In genomic region chr13:93304251-93305001, GRCm38 (mm10) we compare ENCODE assay signal across 8 mouse cellular contexts. TPM values are rescaled to one million over a fixed set of nuclear protein-coding genes. Genes with fewer than 3 reads are reported as not detected.
DNase-seq lines count a peak whose midpoint lies in the region; ATAC-seq lines count a peak whose summit lies in the region.

No protein-coding gene starts in this region.

- peak overlapping the region; percentile 96 for H3K4me3 ChIP-seq in megakaryocyte, embryonic 14.5 days (replicated peaks)
- peak overlapping the region; percentile 80 for H3K4me3 ChIP-seq in forebrain, embryonic 14.5 days (ENCODE audit: low read depth, low read length)
- H3K4me3 ChIP-seq in hindbrain, embryonic 15.5 days: peak overlapping the region; percentile 80
- H3K4me3 ChIP-seq in limb, embryonic 10.5 days: peak overlapping the region; percentile 94
- peak overlapping the region; percentile 90 for H3K4me3 ChIP-seq in midbrain, embryonic 14.5 days (replicated peaks; ENCODE audit: low read depth, low read length)

- under 1% methylated on average over 52 of the region's 64 CpGs for WGBS in forebrain, embryonic 14.5 days
- WGBS in hindbrain, embryonic 15.5 days: under 1% methylated on average over 44 of the region's 64 CpGs
- under 1% methylated on average over 63 of the region's 64 CpGs for WGBS in limb, embryonic 10.5 days
- WGBS in midbrain, embryonic 14.5 days: under 1% methylated on average over 62 of the region's 64 CpGs

- peaks cover 38% of the 10 kb centered on the region for H3K4me1 ChIP-seq in megakaryocyte, embryonic 14.5 days
- H3K4me1 ChIP-seq in forebrain, embryonic 14.5 days (ENCODE audit: control insufficient read depth, insufficient read depth, low read length): peaks cover 28% of the 10 kb centered on the region
- peaks cover 38% of the 10 kb centered on the region for H3K4me1 ChIP-seq in hindbrain, embryonic 15.5 days (replicated peaks)
- H3K4me1 ChIP-seq in limb, embryonic 10.5 days: peaks cover 44% of the 10 kb centered on the region
- peaks cover 36% of the 10 kb centered on the region for H3K4me1 ChIP-seq in midbrain, embryonic 14.5 days (ENCODE audit: control insufficient read depth, insufficient read depth, low read length)

- peak overlapping the region; percentile 72 for H3K4me2 ChIP-seq in forebrain, embryonic 14.5 days (ENCODE audit: low read length)
- H3K4me2 ChIP-seq in hindbrain, embryonic 15.5 days: peak overlapping the region; percentile 61
- peak overlapping the region; percentile 90 for H3K4me2 ChIP-seq in midbrain, embryonic 14.5 days (ENCODE audit: low read length)

- no peaks in the 10 kb centered on the region for H3K9me3 ChIP-seq in megakaryocyte, embryonic 14.5 days
- H3K9me3 ChIP-seq in forebrain, embryonic 14.5 days (replicated peaks; ENCODE audit: control insufficient read depth, low read length): no peaks in the 10 kb centered on the region
- no peaks in the 10 kb centered on the region for H3K9me3 ChIP-seq in hindbrain, embryonic 15.5 days
- no peaks in the 10 kb centered on the region for H3K9me3 ChIP-seq in limb, embryonic 10.5 days (replicated peaks)
- no peaks in the 10 kb centered on the region for H3K9me3 ChIP-seq in midbrain, embryonic 14.5 days (ENCODE audit: control insufficient read depth, low read length)

- H3K9ac ChIP-seq in forebrain, embryonic 14.5 days (ENCODE audit: low read length): peak overlapping the region; percentile 91
- peak overlapping the region; percentile 87 for H3K9ac ChIP-seq in hindbrain, embryonic 15.5 days
- H3K9ac ChIP-seq in midbrain, embryonic 14.5 days (replicated peaks; ENCODE audit: low read length): peak overlapping the region; percentile 95

- H3K27ac ChIP-seq in forebrain, embryonic 14.5 days (ENCODE audit: low read depth, low read length): peak overlapping the region; percentile 97
- peak overlapping the region; percentile 99 for H3K27ac ChIP-seq in hindbrain, embryonic 15.5 days (replicated peaks)
- H3K27ac ChIP-seq in limb, embryonic 10.5 days: peak overlapping the region; percentile 98
- H3K27ac ChIP-seq in midbrain, embryonic 14.5 days (replicated peaks; ENCODE audit: low read depth, low read length): peak overlapping the region; percentile 99

- no peaks in the 10 kb centered on the region for H3K27me3 ChIP-seq in megakaryocyte, embryonic 14.5 days (replicated peaks)
- no peaks in the 10 kb centered on the region for H3K27me3 ChIP-seq in forebrain, embryonic 14.5 days (replicated peaks; ENCODE audit: control insufficient read depth, insufficient read depth, low read length)
- no peaks in the 10 kb centered on the region for H3K27me3 ChIP-seq in hindbrain, embryonic 15.5 days
- no peaks in the 10 kb centered on the region for H3K27me3 ChIP-seq in limb, embryonic 10.5 days (ENCODE audit: low read depth, poor library complexity, severe bottlenecking)
- H3K27me3 ChIP-seq in midbrain, embryonic 14.5 days (ENCODE audit: control insufficient read depth, insufficient read depth, low read length): no peaks in the 10 kb centered on the region

- no peak for ATAC-seq in megakaryocyte, adult 5-6 weeks (ENCODE audit: poor library complexity, severe bottlenecking)
- ATAC-seq in forebrain, embryonic 14.5 days: peak; percentile 61
- peak; percentile 47 for ATAC-seq in hindbrain, embryonic 15.5 days (ENCODE audit: low FRiP score, low read depth)
- ATAC-seq in midbrain, embryonic 14.5 days (ENCODE audit: low FRiP score, low TSS enrichment): no peak; the same call in 1 of the 2 replicates

- H3K36me3 ChIP-seq in megakaryocyte, embryonic 14.5 days (replicated peaks; ENCODE audit: low read length): no peaks in the 10 kb centered on the region
- H3K36me3 ChIP-seq in forebrain, embryonic 14.5 days (ENCODE audit: control insufficient read depth, insufficient read depth, low read length): no peaks in the 10 kb centered on the region
- H3K36me3 ChIP-seq in hindbrain, embryonic 15.5 days: no peaks in the 10 kb centered on the region
- H3K36me3 ChIP-seq in limb, embryonic 10.5 days: no peaks in the 10 kb centered on the region
- H3K36me3 ChIP-seq in midbrain, embryonic 14.5 days (ENCODE audit: control insufficient read depth, insufficient read depth, low read length): no peaks in the 10 kb centered on the region

- DNase-seq in adrenal gland, adult 8-10 months: peak; percentile 48
- DNase-seq in forebrain, embryonic 14.5 days (ENCODE audit: low spot score): peak; percentile 61
- DNase-seq in limb, embryonic 10.5 days (ENCODE audit: low spot score): peak; percentile 74
- peak; percentile 81 for DNase-seq in midbrain, embryonic 14.5 days
- DNase-seq in urinary bladder, postnatal 14 days (ENCODE audit: low spot score): peak; percentile 52

RNA-seq across cellular contexts. Expression of gene Homer1, which starts 5.0 kb away (rescaled TPM):
- 1.1 and 2.0 TPM in 2 replicates for polyA plus RNA-seq in megakaryocyte, embryonic 14.5 days (2012; ENCODE audit: insufficient read depth, low replicate concordance)
- 17.8 and 18.8 TPM in 2 replicates for total RNA-seq in megakaryocyte, adult 5-6 weeks (2015)
- 20.5 and 26.8 TPM in 2 replicates for total RNA-seq in megakaryocyte, adult 5-6 weeks (2017)
- 10 to 100 TPM; 27.3 to 38.2 (median 32.2) TPM for total RNA-seq in adrenal gland, adult 8-10 months (2022)
- polyA plus RNA-seq in forebrain, embryonic 14.5 days (2014; fragmentation: Nextera tagmentation; extraction: Ambion mirVana): 14.5 and 16.8 TPM in 2 replicates
- polyA plus RNA-seq in hindbrain, embryonic 15.5 days (2015; fragmentation: Nextera tagmentation; extraction: Ambion mirVana): 13.0 and 13.5 TPM in 2 replicates
- 9.2 and 9.6 TPM in 2 replicates for polyA plus RNA-seq in limb, embryonic 10.5 days (2016; fragmentation: Nextera tagmentation; extraction: Ambion mirVana)
- 17.1 and 17.4 TPM in 2 replicates for polyA plus RNA-seq in midbrain, embryonic 14.5 days (2014; fragmentation: Nextera tagmentation; extraction: Ambion mirVana)

Comparison
In these comparisons a context has a peak if more than half of its experiments do, and no peak if none do; other contexts are left out.
1. ATAC-seq: peak in forebrain, embryonic 14.5 days (single experiment) and hindbrain, embryonic 15.5 days (single experiment); none in megakaryocyte, adult 5-6 weeks (single experiment) and midbrain, embryonic 14.5 days (single experiment).
2. Peak in every context shown above with its lines, with median percentiles within 50 percentile points of each other: H3K4me3 ChIP-seq, DNase-seq, H3K27ac ChIP-seq, H3K4me2 ChIP-seq and H3K9ac ChIP-seq.